Mouse (Mus musculus) granulocyte monocyte progenitor cell, adult 5-6 weeks (primary cell): ENCODE results near the gene Tfap2b. TPM values are rescaled to one million over a fixed set of nuclear protein-coding genes. Genes with fewer than 3 reads are reported as not detected.

Experiments
- ATAC-seq: replicated peaks from 2 replicates; pipeline ENCODE4 v1.8.0; 2016; ENCODE audit warnings: mild to moderate bottlenecking, moderate TSS enrichment, inconsistent platforms; ENCODE audit not compliant: poor library complexity, severe bottlenecking
- total RNA-seq, 2 experiments: library from RNA; stranded (forward) in 1 of 2; stranded (reverse) in 1 of 2; fragments of 200-712, 200-1000 nt in 1 of 2; fragments of >200 nt in 1 of 2; fragmentation: Nextera tagmentation in 1 of 2; gene quantifications; 2 replicates each; pipeline ENCODE4 v1.2.3; 2014 to 2017

Tfap2b gene
- total RNA-seq, 2 experiments from 2014 or later, result not detected

DNA sequence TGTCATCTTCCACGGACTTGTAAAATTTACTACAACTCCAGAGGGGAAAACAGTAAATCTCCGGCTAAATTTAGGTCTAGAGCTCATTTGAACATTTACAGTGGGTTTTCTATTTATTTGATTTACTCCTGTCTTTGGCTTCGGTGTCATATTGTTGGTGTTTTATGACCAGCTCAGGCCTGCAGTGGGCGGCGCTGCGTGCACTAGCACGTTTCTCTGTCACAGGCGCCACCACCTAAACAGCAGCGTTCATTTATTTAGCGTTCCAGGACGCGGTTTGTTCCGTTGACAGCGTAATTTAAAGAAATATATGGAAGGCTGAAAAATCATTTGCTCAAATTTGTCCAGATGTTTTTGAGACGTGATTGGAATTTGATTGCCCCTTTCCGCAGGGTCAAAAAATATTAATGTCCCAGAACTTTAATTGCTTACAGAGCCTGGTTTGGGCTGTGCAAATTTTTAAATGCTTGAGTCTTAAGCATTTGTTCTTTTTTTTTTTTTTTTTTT, 22.9 kb downstream of the Tfap2b start:
- no peak for ATAC-seq

DNA sequence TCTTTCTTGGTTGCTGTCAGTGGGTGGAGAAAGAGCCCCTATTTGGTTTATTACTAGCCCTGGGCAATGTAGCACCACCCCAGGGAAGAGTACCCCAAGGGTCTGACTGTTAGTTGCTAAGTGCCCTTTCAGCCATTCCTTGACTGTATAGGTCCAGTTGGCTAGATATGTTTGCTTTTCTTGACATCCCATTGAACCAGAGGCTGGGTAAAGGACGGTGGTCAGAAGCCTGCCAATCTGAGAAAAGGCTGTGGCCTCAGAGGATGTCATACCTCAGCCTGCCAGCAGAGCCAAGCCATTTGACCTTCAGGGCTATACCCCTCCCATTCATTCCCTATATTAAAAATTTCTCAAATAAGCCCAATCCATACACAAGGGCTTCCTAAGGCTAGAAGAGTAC, 24.0 kb downstream of the Tfap2b start:
- no peak for ATAC-seq

DNA sequence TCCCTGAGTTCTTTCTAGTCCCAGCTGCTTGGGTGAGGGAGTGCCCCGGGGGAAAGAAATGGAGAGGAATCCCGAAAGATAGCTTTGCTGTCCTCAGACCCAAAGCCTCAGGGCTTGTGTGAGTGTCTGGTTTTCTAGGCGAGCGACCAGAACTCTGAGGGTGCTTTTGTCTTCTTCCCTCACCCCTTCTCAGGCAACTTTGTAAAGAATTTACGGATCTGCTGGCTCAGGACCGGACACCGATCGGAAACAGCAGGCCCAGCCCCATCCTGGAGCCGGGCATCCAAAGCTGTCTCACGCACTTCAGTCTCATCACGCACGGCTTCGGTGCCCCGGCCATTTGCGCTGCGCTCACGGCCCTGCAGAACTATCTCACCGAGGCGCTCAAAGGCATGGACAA, 25.1 kb downstream of the Tfap2b start:
- ATAC-seq, result no peak

- no peak for ATAC-seq
Observed at GRCm38 (mm10) chr1:19234432-19235205, 25.9 kb downstream of the Tfap2b start.

DNA sequence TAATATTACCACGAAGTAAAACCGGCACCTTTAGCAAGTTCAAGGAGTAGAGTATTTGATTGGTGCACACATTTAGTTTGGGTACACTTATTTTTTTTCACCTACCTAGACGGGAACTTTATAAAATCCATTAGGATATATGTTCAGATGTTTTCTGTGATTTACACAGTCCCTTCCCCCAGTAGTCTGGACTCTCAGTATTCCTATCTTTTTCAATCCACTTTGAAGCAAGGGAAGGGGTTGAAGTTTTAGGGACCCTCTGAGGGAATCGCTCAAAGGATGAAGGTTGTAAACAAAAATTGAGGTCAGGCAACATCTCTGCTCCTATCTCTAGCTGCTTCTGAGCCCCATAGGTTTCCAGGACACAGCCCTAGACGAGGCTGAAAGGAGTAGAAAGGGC, 27.3 kb downstream of the Tfap2b start:
- no peak for ATAC-seq

DNA sequence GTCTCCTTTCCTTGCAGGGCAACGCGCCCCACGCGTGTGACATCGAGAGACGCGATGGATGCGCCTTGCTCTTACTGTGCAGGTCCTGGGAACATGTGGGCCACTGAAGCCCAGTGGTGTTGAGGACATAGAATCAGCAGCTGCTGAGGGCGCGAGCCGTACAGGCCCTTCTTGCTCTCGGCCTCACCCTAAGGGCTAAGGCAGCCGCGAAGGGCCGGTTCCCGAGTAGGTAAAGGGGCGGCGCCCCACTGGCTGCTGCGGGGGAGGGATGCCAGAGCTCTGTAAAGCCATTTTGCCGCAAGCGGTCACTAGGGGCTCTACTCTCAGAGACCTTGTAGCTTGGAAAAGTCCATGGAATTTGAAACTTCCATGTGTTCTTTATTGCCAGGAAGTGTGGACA, 27.9 kb downstream of the Tfap2b start:
- ATAC-seq, result no peak

GRCm38 (mm10) chr1:19237061-19237460, 28.3 kb downstream of the Tfap2b start:
- no peak for ATAC-seq

- ATAC-seq, result no peak
Observed at GRCm38 (mm10) chr1:19237721-19238410, 29.2 kb downstream of the Tfap2b start.

- no peak for ATAC-seq
Observed at GRCm38 (mm10) chr1:19240054-19240453, 31.3 kb downstream of the Tfap2b start.

DNA sequence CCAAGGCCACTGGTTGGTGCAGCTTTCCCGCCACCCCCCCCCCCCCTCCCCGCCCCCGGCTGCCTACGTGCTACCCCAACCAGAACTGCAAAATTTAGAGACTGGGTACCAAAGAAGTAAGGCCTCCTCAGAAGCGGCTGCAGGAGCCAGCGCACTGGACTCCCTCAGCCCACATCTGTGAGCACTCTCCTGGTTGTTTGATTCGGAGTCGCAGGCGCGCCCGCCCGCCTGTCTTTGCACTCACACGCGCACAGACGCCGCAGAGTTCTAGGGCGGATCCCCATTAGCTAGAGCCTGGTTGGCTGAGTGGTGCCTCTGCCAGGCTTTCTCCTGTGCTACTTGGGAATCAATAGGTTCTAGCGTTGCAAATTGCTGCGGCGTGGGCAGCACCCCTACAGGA, 32.6 kb downstream of the Tfap2b start:
- no peak for ATAC-seq

DNA sequence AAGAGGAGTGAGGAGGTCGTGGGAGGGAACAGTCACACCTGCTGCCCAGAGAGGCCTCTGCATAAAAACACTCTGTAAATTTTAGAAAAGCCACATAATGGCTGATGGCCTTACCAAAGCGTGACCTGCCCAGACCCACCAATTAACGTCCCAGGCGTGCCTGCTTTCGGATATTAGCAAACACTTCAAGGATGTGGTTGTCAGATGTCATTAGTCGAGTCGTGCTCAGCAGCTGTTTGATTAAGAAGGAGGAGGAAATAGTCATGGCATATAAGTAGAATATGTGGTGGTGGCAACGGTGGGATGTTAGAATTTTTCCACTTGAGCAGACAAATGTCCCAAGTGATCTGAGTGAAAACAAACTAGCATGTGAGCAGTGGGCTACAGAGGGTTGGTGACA, 33.3 kb downstream of the Tfap2b start:
- no peak for ATAC-seq

GRCm38 (mm10) chr1:19245032-19245431, 36.3 kb downstream of the Tfap2b start:
- no peak for ATAC-seq

DNA sequence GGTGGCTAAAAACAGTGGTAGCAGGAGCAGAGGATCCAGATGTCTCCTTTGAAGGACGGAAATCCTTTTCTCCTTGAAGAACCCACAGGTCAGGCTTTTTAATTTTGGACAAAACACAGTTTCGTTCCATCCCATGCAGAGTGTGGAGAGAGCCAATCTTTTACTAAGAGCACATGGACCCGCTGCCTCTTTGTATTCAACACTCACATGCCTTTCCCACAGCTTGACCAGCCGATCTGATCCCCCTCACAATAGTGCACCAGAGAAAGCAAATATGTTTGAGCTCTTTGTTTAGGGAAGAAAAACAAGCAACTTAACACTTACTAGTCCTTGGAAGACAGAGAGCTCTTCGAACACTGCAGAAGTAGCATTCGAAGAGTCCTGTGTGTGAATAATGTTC, 42.6 kb downstream of the Tfap2b start:
- no peak for ATAC-seq

DNA sequence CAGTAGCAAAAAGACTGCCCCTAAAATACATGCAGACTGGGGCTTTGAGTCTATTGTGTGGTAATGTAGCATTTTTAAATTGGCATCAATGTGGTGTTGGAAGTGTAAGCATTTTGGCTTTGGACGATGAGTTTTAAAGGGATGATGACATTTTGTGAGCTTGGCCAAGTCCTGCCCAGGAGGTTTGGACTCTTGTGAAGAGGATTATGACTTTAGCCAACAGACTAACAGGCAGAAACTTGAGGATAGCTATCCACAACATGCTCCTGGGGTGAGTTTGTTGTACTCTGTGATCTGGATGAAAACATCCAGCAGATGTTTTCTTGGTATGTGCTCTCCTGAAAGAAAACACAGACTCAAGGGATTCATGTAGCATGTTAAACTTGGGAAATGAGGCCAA, 60.9 kb downstream of the Tfap2b start:
- no peak for ATAC-seq

Other genes starting within 250 kb of the Tfap2b start
- not detected in 2 replicates for gene Tfap2d, start 105.9 kb upstream of the Tfap2b start, total RNA-seq (2014; fragmentation: Nextera tagmentation)
- not detected in 2 replicates for gene Tfap2d, start 105.9 kb upstream of the Tfap2b start, total RNA-seq (2017)